Mouse (Mus musculus) kidney, postnatal 0 days (tissue): ENCODE results near the gene Gm28635. TPM values are rescaled to one million over a fixed set of nuclear protein-coding genes. Genes with fewer than 3 reads are reported as not detected.

Experiments used
- ATAC-seq: fragments of 200-750 bp; cut with Nextera tagmentation; replicated peaks from 2 replicates; pipeline ENCODE4 v1.8.0; 2017; ENCODE audit warnings: low read depth, moderate number of reproducible peaks, moderate TSS enrichment, moderate library complexity; ENCODE audit not compliant: low FRiP score
- DNase-seq: peaks from one replicate; pipeline ENCODE4 v3.0.0-alpha.2; 2016; ENCODE audit warnings: low spot score
- H3K27ac ChIP-seq: fragments of 300-500 bp; sonication (generic); 2 replicates; pipeline ENCODE4 v1.5.1; 2014; ENCODE audit warnings: mild to moderate bottlenecking
- H3K27me3 ChIP-seq: fragments of 300-500 bp; sonication (generic); 2 replicates; pipeline ENCODE4 v1.6.1; 2014; ENCODE audit warnings: low read length, mixed read lengths; ENCODE audit not compliant: insufficient read depth
- H3K36me3 ChIP-seq: fragments of 300-500 bp; sonication (generic); 2 replicates; pipeline ENCODE4 v1.6.1; 2014; ENCODE audit warnings: low read length, mixed read lengths; ENCODE audit not compliant: insufficient read depth
- H3K4me1 ChIP-seq: fragments of 300-500 bp; sonication (generic); replicated peaks from 2 replicates; pipeline ENCODE4 v1.6.1; 2014; ENCODE audit warnings: antibody characterized with exemption, low read length, mixed read lengths; ENCODE audit not compliant: insufficient read depth
- H3K4me2 ChIP-seq: fragments of 300-500 bp; sonication (generic); 2 replicates; pipeline ENCODE4 v1.6.1; 2014; ENCODE audit warnings: mild to moderate bottlenecking, low read length, moderate library complexity, mixed read lengths
- H3K4me3 ChIP-seq: fragments of 300-500 bp; sonication (generic); replicated peaks from 2 replicates; pipeline ENCODE4 v1.5.1; 2014; ENCODE audit warnings: low read depth, low read length
- H3K9ac ChIP-seq: fragments of 300-500 bp; sonication (generic); 2 replicates; pipeline ENCODE4 v1.6.1; 2014; ENCODE audit warnings: low read depth, low read length
- H3K9me3 ChIP-seq: fragments of 300-500 bp; sonication (generic); replicated peaks from 2 replicates; pipeline ENCODE4 v1.6.1; 2016; ENCODE audit warnings: low read length, inconsistent platforms, mixed read lengths
- CTCF ChIP-seq: IDR thresholded peaks from 2 replicates; pipeline ENCODE4 v1.5.1; 2016; ENCODE audit warnings: antibody characterized with exemption, low read depth, mild to moderate bottlenecking, moderate library complexity
- WGBS: fragments of 180-500 bp; shearing (Covaris S2); extraction: QIAGEN DNeasy Blood & Tissue Kit; methylation state at CpG from one replicate; pipeline ENCODE4 v1.1.7; 2014; 5-methylcytosine and 5-hydroxymethylcytosine counted together
- polyA plus RNA-seq: library from polyadenylated mRNA; unstranded; fragments of >200 nt; fragmentation: Nextera tagmentation; extraction: Ambion mirVana; gene quantifications from 2 replicates; pipeline ENCODE4 v1.2.1, GENCODE M21; 2015

The Gm28635 gene
- polyA plus RNA-seq, 1 experiment from 2014 or later, result not detected

DNA sequence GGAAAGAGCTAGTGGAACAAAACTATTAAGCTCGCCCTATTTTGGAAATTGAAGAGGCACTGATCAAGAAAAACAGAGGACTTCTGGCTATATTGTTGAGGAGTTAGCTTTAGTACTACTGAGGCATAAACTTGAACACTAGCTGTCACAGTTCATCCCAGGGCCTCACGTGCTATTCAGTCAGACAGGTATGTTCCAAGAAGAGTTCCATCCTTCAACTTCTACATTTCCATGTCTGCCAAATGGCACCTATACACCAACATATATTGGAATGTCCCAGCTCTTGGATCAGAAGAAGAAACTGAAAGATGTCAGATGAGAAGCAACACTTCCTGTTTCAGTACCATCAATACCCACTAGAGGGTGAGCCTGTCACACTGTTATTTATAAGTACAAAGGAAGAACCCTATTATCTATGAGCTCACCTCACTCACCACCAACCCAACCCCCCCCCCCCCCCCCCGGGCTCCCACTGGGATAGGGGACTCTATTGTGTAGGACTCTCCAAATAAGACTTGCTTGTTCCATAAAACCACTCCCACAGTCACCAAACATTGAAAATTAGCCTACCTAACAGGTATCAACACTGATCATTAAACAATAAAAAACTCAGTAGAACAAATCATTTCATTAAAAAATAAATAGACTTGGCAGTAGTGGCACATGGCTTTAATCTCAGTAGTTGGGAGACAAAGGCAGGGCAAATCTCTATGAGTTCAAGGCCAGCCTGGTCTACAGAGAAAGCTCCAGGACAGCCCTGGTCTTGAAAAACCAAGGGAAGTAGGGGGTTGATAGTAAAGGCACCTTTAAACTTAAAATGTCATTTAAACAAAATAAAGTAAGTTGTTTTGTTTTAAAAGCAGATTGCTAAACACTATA, 60.0 kb downstream of the Gm28635 start:
- H3K27ac ChIP-seq, result no peak overlapping the region
- H3K4me1 ChIP-seq, result 0 out of 2 replicates have a peak, but pooled peaks cover 3% of the 10 kb centered on the region
- no peak overlapping the region for H3K9ac ChIP-seq
- H3K4me3 ChIP-seq, result no peak overlapping the region
- DNase-seq (peak; percentile 85), ATAC-seq (peak; percentile 57; the same call in 1 of the 2 replicates)
- H3K9me3 ChIP-seq, result no peaks in the 10 kb centered on the region
- H3K4me2 ChIP-seq, result no peak overlapping the region
- TF ChIP-seq CTCF, result peak; percentile 77
- 76% methylated on average over 3 of the region's 3 CpGs for WGBS
- no peaks in the 10 kb centered on the region for H3K27me3 ChIP-seq
- H3K36me3 ChIP-seq, result peaks cover 50% of the 10 kb centered on the region

DNA sequence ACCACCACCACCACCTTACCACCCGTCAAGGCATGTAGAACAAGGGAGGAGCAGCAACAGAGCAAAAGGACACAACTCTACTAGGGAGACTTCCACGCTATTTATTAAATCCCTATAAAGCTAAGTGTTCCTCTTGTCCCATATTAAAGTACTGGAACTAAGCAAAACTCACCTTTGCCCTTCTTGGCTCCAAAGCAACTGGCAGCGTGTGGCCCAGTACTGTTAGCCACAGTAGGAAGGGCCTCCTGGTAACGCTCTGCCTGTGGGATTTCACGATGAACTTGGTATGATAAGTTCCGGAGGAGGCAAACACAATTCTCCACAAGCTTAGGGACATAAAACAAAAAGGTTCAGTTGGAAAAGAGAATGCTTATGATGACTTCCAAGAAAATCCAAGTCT, 65.1 kb downstream of the Gm28635 start:
- no peak overlapping the region for H3K27ac ChIP-seq

DNA sequence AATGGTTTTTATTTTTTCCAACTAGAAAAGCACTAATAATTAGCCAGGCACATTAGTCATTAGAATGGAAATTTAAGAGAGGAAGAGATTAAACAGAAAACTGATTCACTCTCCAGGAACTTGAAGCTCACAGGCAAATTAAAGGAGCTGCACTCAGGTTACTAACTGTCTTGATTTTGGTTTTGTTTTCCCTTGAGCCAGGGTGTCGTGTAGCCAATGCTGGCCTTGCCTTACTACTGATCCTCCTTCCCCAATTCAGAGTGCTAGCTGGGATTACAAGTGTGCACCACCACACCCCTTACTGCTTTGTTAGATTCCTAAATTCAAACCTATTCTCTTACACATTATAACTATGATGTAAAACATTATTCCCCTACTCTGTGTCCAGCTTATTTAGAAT, 70.0 kb downstream of the Gm28635 start:
- Histone ChIP-seq H3K36me3 (peaks cover 76% of the 10 kb centered on the region), H3K27me3 (no peaks in the 10 kb centered on the region), H3K9me3 (no peaks in the 10 kb centered on the region), H3K4me2 (no peak overlapping the region), H3K4me1 (no peaks in the 10 kb centered on the region), H3K9ac (no peak overlapping the region), H3K27ac (no peak overlapping the region), H3K4me3 (no peak overlapping the region)
- DNase-seq (no peak), ATAC-seq (no peak)
- no peak for TF ChIP-seq CTCF
- WGBS, result 50% methylated on average over 1 of the region's 1 CpGs

More for the DNA sequence above, 65.1 kb downstream of the Gm28635 start:
- no peaks in the 10 kb centered on the region for H3K27me3 ChIP-seq
- DNase-seq (no peak), ATAC-seq (no peak)
- no peak overlapping the region for H3K9ac ChIP-seq
- no peaks in the 10 kb centered on the region for H3K9me3 ChIP-seq
- H3K4me2 ChIP-seq, result no peak overlapping the region
- WGBS, result 93% methylated on average over 6 of the region's 6 CpGs
- TF ChIP-seq CTCF, result no peak
- no peak overlapping the region for H3K4me3 ChIP-seq
- H3K4me1 ChIP-seq, result no peaks in the 10 kb centered on the region
- peaks cover 74% of the 10 kb centered on the region for H3K36me3 ChIP-seq

DNA sequence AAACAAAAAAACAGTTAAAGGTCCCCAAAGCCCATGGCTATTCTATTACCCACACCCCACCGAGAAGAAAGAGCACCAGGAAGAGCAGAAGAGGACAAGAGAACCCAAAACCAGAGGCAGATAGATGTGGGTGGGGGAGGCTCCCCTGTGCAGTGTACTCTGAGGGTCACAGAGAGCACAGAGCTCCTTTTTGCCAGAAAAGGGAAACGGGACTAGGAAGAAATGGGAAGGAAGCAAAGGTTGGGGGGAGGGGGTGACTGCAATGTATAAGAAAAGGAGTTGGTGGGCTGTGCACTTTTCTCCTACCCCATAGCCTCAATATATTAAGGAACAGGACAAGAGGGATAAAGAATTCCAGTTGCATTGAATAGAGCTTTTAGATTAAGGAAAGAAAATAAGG, 76.9 kb downstream of the Gm28635 start:
- Histone ChIP-seq H3K4me3 (no peak overlapping the region), H3K9me3 (no peaks in the 10 kb centered on the region), H3K36me3 (peaks cover 48% of the 10 kb centered on the region), H3K9ac (no peak overlapping the region), H3K4me2 (no peak overlapping the region), H3K27ac (no peak overlapping the region), H3K27me3 (no peaks in the 10 kb centered on the region), H3K4me1 (no peaks in the 10 kb centered on the region)
- no peak for TF ChIP-seq CTCF
- ATAC-seq, result no peak
- WGBS, result 54% methylated on average over 2 of the region's 2 CpGs
- DNase-seq, result no peak

DNA sequence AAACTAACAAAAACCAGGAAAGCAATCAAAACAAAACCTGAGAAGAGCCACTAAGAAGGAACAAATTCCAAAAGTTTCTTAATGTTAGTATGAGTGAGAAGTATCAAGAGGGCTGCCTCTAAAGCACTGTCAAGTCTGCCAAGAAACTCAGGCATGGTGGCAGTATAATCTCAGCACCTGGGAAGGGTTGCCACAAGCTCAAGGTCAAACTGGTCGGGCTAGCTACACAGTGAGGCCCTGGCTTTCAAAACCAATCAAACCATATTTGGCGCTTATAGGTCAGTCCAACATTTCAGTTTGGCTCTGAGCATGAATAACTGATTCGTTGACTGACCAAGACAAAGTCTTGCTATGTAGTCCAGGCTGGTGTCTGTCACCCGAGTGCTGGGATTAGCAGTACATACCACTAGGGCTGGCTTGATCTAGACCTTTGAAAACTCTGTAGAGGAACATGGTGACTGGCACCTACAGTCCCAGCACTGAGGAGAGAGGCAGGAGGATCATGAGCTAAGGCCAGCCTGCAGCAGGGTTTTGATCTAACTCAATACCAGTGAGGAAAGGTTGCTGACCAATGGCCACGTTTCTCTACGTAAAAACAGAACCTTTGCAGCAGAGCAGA, 78.5 kb downstream of the Gm28635 start:
- no peak for DNase-seq
- no peak for TF ChIP-seq CTCF
- Histone ChIP-seq H3K27me3 (no peaks in the 10 kb centered on the region), H3K36me3 (peaks cover 39% of the 10 kb centered on the region), H3K4me2 (no peak overlapping the region), H3K4me1 (no peaks in the 10 kb centered on the region), H3K4me3 (no peak overlapping the region), H3K27ac (no peak overlapping the region), H3K9ac (no peak overlapping the region), H3K9me3 (no peaks in the 10 kb centered on the region)
- ATAC-seq, result no peak
- WGBS, result 92% methylated on average over 6 of the region's 6 CpGs

DNA sequence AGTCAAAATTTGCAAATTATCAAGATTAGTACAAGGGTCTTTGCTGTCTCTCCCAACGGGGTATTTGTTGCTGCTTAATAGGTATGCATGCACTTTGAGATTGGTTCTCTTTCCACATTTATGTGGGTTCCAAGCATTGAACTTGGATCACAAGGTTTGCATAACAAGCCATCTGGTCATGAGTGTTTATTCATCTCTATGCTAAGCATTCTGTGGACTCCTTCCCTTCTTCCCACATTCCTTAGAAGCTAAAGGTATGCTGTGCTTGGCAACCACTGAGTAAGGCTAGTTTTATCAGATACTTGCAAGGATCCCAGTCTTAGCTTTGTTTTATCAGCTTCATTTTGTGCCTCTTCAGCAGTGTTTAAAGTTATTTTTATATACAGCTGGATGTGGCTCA, 80.7 kb downstream of the Gm28635 start:
- no peak overlapping the region for H3K27ac ChIP-seq
- no peak for TF ChIP-seq CTCF
- WGBS, result 85% methylated on average over 1 of the region's 1 CpGs

More for the DNA sequence above, 80.7 kb downstream of the Gm28635 start:
- H3K4me3 ChIP-seq, result no peak overlapping the region
- H3K4me2 ChIP-seq, result no peak overlapping the region
- H3K27me3 ChIP-seq, result no peaks in the 10 kb centered on the region
- H3K36me3 ChIP-seq, result peaks cover 20% of the 10 kb centered on the region; the same call in 1 of the 2 replicates
- ATAC-seq, result no peak
- H3K9ac ChIP-seq, result no peak overlapping the region
- DNase-seq, result no peak
- H3K4me1 ChIP-seq, result no peaks in the 10 kb centered on the region
- H3K9me3 ChIP-seq, result no peaks in the 10 kb centered on the region
